14 mouse cellular contexts compared by ENCODE assay signal in genomic region chr14:45580923-45581827, GRCm38 (mm10). TPM values are rescaled to one million over a fixed set of nuclear protein-coding genes. Genes with fewer than 3 reads are reported as not detected.
DNase-seq lines count a peak whose midpoint lies in the region; ATAC-seq and TF ChIP-seq lines count a peak whose summit lies in the region.
"Not testable (repeated sequence)": the region's sequence is repeated elsewhere in the genome, so short reads cannot be mapped to it uniquely, and the experiment has no call there.
"Had no signal": no experiment of that assay in that cellular context is flagged by ENCODE, and none has a peak within 500 bp of the region (broad histone marks: within the 10 kb centered on the region; RNA-seq: fewer than 3 reads in every experiment).

No protein-coding gene starts in this region.

- not testable (repeated sequence) for H3K4me1 ChIP-seq in cortical plate, adult 2 months (ENCODE audit: control insufficient read depth, insufficient read depth, low read length); forebrain, postnatal 0 days (ENCODE audit: insufficient read depth); hindbrain, embryonic 13.5 days (replicated peaks); midbrain, embryonic 13.5 days (replicated peaks); neural tube, embryonic 13.5 days (replicated peaks)

- peak; percentile 53 for DNase-seq in forebrain, postnatal 0 days
- peak; percentile 12 to 56 for DNase-seq in layer of hippocampus, adult 18-20 months (ENCODE audit: low spot score in 2 of 2)
- peak in 1 of 2 experiments; percentile 45 for DNase-seq in left cerebral cortex, adult 2 months (ENCODE audit: extremely low spot score in 1 of 2, low spot score in 2 of 2)
- peak; percentile 53 for DNase-seq in right cerebral cortex, postnatal 14 days

- not testable (repeated sequence) for TF ChIP-seq POLR2A in cortical plate, adult 2 months (IDR thresholded peaks at IDR 0.05; ENCODE audit: extremely low read depth, insufficient read depth, low read length)

- not testable (repeated sequence) for H3K4me2 ChIP-seq in forebrain, postnatal 0 days (ENCODE audit: low read depth); hindbrain, embryonic 13.5 days; midbrain, embryonic 13.5 days (replicated peaks); neural tube, embryonic 13.5 days

- not testable (repeated sequence) for H3K9ac ChIP-seq in forebrain, postnatal 0 days; hindbrain, embryonic 13.5 days; midbrain, embryonic 13.5 days (replicated peaks); neural tube, embryonic 13.5 days

- not testable (repeated sequence) for TF ChIP-seq CTCF in cortical plate, adult 2 months (IDR thresholded peaks at IDR 0.05; ENCODE audit: extremely low read depth, insufficient read depth, low read length); forebrain, postnatal 0 days (IDR thresholded peaks at IDR 0.05; ENCODE audit: low read depth); left cerebral cortex, adult 2 months (IDR thresholded peaks at IDR 0.05)

- not testable (repeated sequence) for H3K9me3 ChIP-seq in forebrain, postnatal 0 days (ENCODE audit: low read length); hindbrain, embryonic 13.5 days; midbrain, embryonic 13.5 days; neural tube, embryonic 13.5 days

- not testable (repeated sequence) for H3K27me3 ChIP-seq in forebrain, postnatal 0 days (ENCODE audit: insufficient read depth, low read length); hindbrain, embryonic 13.5 days; midbrain, embryonic 13.5 days; neural tube, embryonic 13.5 days

- WGBS in forebrain, postnatal 0 days = 34% methylated on average over 3 of the region's 3 CpGs
- WGBS in hindbrain, embryonic 13.5 days = 68% methylated on average over 3 of the region's 3 CpGs
- 72% methylated on average over 3 of the region's 3 CpGs for WGBS in midbrain, embryonic 13.5 days
- 77% methylated on average over 3 of the region's 3 CpGs for WGBS in neural tube, embryonic 13.5 days

- peak overlapping the region; percentile 80 for H3K27ac ChIP-seq in cortical plate, adult 2 months (ENCODE audit: insufficient read depth, low read length)
- H3K27ac ChIP-seq in forebrain, postnatal 0 days (ENCODE audit: low read depth, low read length) = 0 out of 2 replicates have a peak overlapping the region, but pooled peaks have one; percentile 15
- H3K27ac ChIP-seq in hindbrain, embryonic 13.5 days; midbrain, embryonic 13.5 days: not testable (repeated sequence)
- peak overlapping the region; percentile 76 for H3K27ac ChIP-seq in left cerebral cortex, adult 2 months
- 0 out of 2 replicates have a peak overlapping the region, but pooled peaks have one; percentile 38 for H3K27ac ChIP-seq in neural tube, embryonic 13.5 days (replicated peaks)

- intact Hi-C loops in left cerebral cortex, adult 2 months (cut with DNase I) = not testable (repeated sequence)

- ATAC-seq in forebrain, postnatal 0 days = peak; percentile 85
- peak; percentile 83 for ATAC-seq in hindbrain, embryonic 13.5 days (ENCODE audit: low FRiP score)
- peak; percentile 76 for ATAC-seq in midbrain, embryonic 13.5 days
- ATAC-seq in neural tube, embryonic 13.5 days (ENCODE audit: low read depth) = peak; percentile 87

- not testable (repeated sequence) for H3K4me3 ChIP-seq in cortical plate, adult 2 months (ENCODE audit: insufficient read depth, low read length); forebrain, postnatal 0 days (ENCODE audit: low read depth, low read length); hindbrain, embryonic 13.5 days; left cerebral cortex, adult 2 months; midbrain, embryonic 13.5 days (replicated peaks); neural tube, embryonic 13.5 days

- H3K36me3 ChIP-seq in forebrain, postnatal 0 days (ENCODE audit: insufficient read depth); hindbrain, embryonic 13.5 days; midbrain, embryonic 13.5 days; neural tube, embryonic 13.5 days: not testable (repeated sequence)

RNA-seq across cellular contexts. Expression of gene Fermt2, which starts 51.3 kb away (rescaled TPM):
- polyA plus RNA-seq in cortical plate, adult 2 months (2012; rRNA removed) = 102 and 108 TPM in 2 replicates
- 29.5 and 36.2 TPM in 2 replicates for total RNA-seq in forebrain, postnatal 0 days (2014; rRNA removed)
- 59.4 and 61.5 TPM in 2 replicates for polyA plus RNA-seq in forebrain, postnatal 0 days (2015; fragmentation: Nextera tagmentation; extraction: Ambion mirVana)
- polyA plus RNA-seq in hindbrain, embryonic 13.5 days (2015; fragmentation: Nextera tagmentation; extraction: Ambion mirVana) = 67.7 and 77.2 TPM in 2 replicates
- 100 to 1,000 TPM in 1 of 2 experiments, 10 to 100 TPM in 1; 96.7 to 103 TPM for total RNA-seq in layer of hippocampus, adult 18-20 months (2021)
- total RNA-seq in left cerebral cortex, adult 2 months (2021) = 100 to 1,000 TPM in 1 of 2 experiments, 10 to 100 TPM in 1; 98.1 to 105 TPM
- polyA plus RNA-seq in midbrain, embryonic 13.5 days (2015; fragmentation: Nextera tagmentation; extraction: Ambion mirVana) = 53.0 and 53.5 TPM in 2 replicates
- polyA plus RNA-seq in neural tube, embryonic 13.5 days (2015; fragmentation: Nextera tagmentation; extraction: Ambion mirVana) = 85.0 and 85.5 TPM in 2 replicates
- total RNA-seq: CH12.LX; neutrophil, adult 5-6 weeks had no signal
- polyA plus RNA-seq: erythroblast, embryonic 14.5 days; G1E; inflammation-experienced regulatory T-cells, adult 6 months; macrophage had no signal
